Comparison of ENCODE assay signal across 13 mouse cellular contexts in genomic region chr2:105683771-105684410, GRCm38 (mm10). TPM values are rescaled to one million over a fixed set of nuclear protein-coding genes. Genes with fewer than 3 reads are reported as not detected.
DNase-seq lines count a peak whose midpoint lies in the region; ATAC-seq and TF ChIP-seq lines count a peak whose summit lies in the region.
"Had no signal": no experiment of that assay in that cellular context is flagged by ENCODE, and none has a peak within 500 bp of the region (broad histone marks: within the 10 kb centered on the region; RNA-seq: fewer than 3 reads in every experiment).

No protein-coding gene starts in this region.

- 10% methylated on average over 22 of the region's 22 CpGs for WGBS in cerebellum, adult 2 months
- WGBS in forebrain, embryonic 11.5 days, result 9% methylated on average over 22 of the region's 22 CpGs
- WGBS in hindbrain, embryonic 16.5 days, result 19% methylated on average over 22 of the region's 22 CpGs

- H3K4me2 ChIP-seq in forebrain, embryonic 11.5 days (ENCODE audit: low read depth, low read length, severe bottlenecking), result peak overlapping the region; percentile 93
- peak overlapping the region; percentile 38 for H3K4me2 ChIP-seq in hindbrain, embryonic 16.5 days (ENCODE audit: low read length)
- H3K4me2 ChIP-seq: embryonic facial prominence, embryonic 13.5 days had no signal

- H3K27ac ChIP-seq in cerebellum, adult 2 months (ENCODE audit: insufficient read depth, low read length), result peak overlapping the region; percentile 98
- H3K27ac ChIP-seq in forebrain, embryonic 11.5 days (ENCODE audit: low read depth, low read length), result no peak overlapping the region
- H3K27ac ChIP-seq in hindbrain, embryonic 16.5 days (ENCODE audit: low read depth, low read length), result 0 out of 2 replicates have a peak overlapping the region, but pooled peaks have one; percentile 23
- H3K27ac ChIP-seq: embryonic facial prominence, embryonic 13.5 days had no signal

- no peaks in the 10 kb centered on the region for H3K9me3 ChIP-seq in forebrain, embryonic 11.5 days (ENCODE audit: control insufficient read depth, low read length)
- H3K9me3 ChIP-seq in hindbrain, embryonic 16.5 days (ENCODE audit: control insufficient read depth, low read length), result no peaks in the 10 kb centered on the region
- H3K9me3 ChIP-seq: embryonic facial prominence, embryonic 13.5 days had no signal

- peak overlapping the region; percentile 25 for H3K9ac ChIP-seq in forebrain, embryonic 11.5 days (ENCODE audit: low read length)
- 0 out of 2 replicates have a peak overlapping the region, but pooled peaks have one; percentile 27 for H3K9ac ChIP-seq in hindbrain, embryonic 16.5 days (ENCODE audit: low read depth, low read length)
- H3K9ac ChIP-seq: embryonic facial prominence, embryonic 13.5 days had no signal

- peak overlapping the region; percentile 64 for H3K4me3 ChIP-seq in cerebellum, adult 2 months (replicated peaks; ENCODE audit: insufficient read depth, low read depth, low read length)
- peak overlapping the region; percentile 20 for H3K4me3 ChIP-seq in forebrain, embryonic 11.5 days (ENCODE audit: low read depth, low read length)
- peak overlapping the region; percentile 18; the same call in 1 of the 2 replicates for H3K4me3 ChIP-seq in hindbrain, embryonic 16.5 days (ENCODE audit: low read length)
- H3K4me3 ChIP-seq: embryonic facial prominence, embryonic 13.5 days had no signal

- no peaks in the 10 kb centered on the region for H3K27me3 ChIP-seq in cerebellum, adult 2 months (ENCODE audit: control insufficient read depth, insufficient read depth, low read length)
- peaks cover 18% of the 10 kb centered on the region for H3K27me3 ChIP-seq in forebrain, embryonic 11.5 days (ENCODE audit: control insufficient read depth, insufficient read depth, low read length)
- H3K27me3 ChIP-seq in hindbrain, embryonic 16.5 days (replicated peaks; ENCODE audit: control insufficient read depth, insufficient read depth, low read length), result peaks cover 39% of the 10 kb centered on the region

- TF ChIP-seq CTCF in cerebellum, adult 2 months (IDR thresholded peaks at IDR 0.05; ENCODE audit: borderline replicate concordance, insufficient read depth, low read depth, low read length), result no peak

- H3K36me3 ChIP-seq in forebrain, embryonic 11.5 days (ENCODE audit: control insufficient read depth, insufficient read depth, low read length), result peaks cover 4% of the 10 kb centered on the region
- no peaks in the 10 kb centered on the region for H3K36me3 ChIP-seq in hindbrain, embryonic 16.5 days (ENCODE audit: control insufficient read depth, insufficient read depth, low read length)
- H3K36me3 ChIP-seq: embryonic facial prominence, embryonic 13.5 days had no signal

- DNase-seq in cerebellum, adult 2 months, result peak; percentile 76 to 79
- no peak for DNase-seq in cerebellum, adult 8-10 months
- DNase-seq in R1 (ENCODE audit: low read depth, low spot score), result peak; percentile 44
- peak; percentile 16 for DNase-seq in forebrain, embryonic 11.5 days (ENCODE audit: low spot score)
- DNase-seq in adrenal gland, postnatal 14 days, result no peak
- DNase-seq in urinary bladder, postnatal 25 days (ENCODE audit: low spot score), result no peak
- DNase-seq: kidney, postnatal 14 days had no signal

- ATAC-seq in forebrain, embryonic 11.5 days (replicated peaks; ENCODE audit: low FRiP score), result no peak
- no peak for ATAC-seq in hindbrain, embryonic 16.5 days
- no peak for ATAC-seq in CD4-positive, CD25-positive, alpha-beta regulatory T cell, adult 4 months

- peaks cover 4% of the 10 kb centered on the region; the same call in 1 of the 2 replicates for H3K4me1 ChIP-seq in cerebellum, adult 2 months (ENCODE audit: control insufficient read depth, insufficient read depth, low read length)
- H3K4me1 ChIP-seq in forebrain, embryonic 11.5 days (replicated peaks; ENCODE audit: control insufficient read depth, insufficient read depth, low read length), result peaks cover 37% of the 10 kb centered on the region
- H3K4me1 ChIP-seq in hindbrain, embryonic 16.5 days (ENCODE audit: control insufficient read depth, insufficient read depth, low read depth, low read length), result peaks cover 7% of the 10 kb centered on the region; the same call in 1 of the 2 replicates

- TF ChIP-seq POLR2A in cerebellum, adult 2 months (IDR thresholded peaks at IDR 0.05; ENCODE audit: borderline replicate concordance, insufficient read depth, low read length), result no peak

RNA-seq across cellular contexts. Expression of gene Pax6, which starts 15.2 kb away (rescaled TPM):
- 84.5 and 103 TPM in 2 replicates for polyA plus RNA-seq in cerebellum, adult 2 months (2012; rRNA removed)
- polyA plus RNA-seq in forebrain, embryonic 11.5 days (2014; fragmentation: Nextera tagmentation; extraction: Ambion mirVana), result 97.2 and 103 TPM in 2 replicates
- 40.7 and 43.8 TPM in 2 replicates for polyA plus RNA-seq in hindbrain, embryonic 16.5 days (2015; fragmentation: Nextera tagmentation; extraction: Ambion mirVana)
- polyA plus RNA-seq in CD4-positive, CD25-positive, alpha-beta regulatory T cell, adult 4 months (2017; shearing (Covaris generic)), result 1 to 10 TPM in 1 of 2 experiments, not detected in 1; 1.3 TPM
- 0.83 TPM in 1 of 2 replicates, not detected in the other for total RNA-seq in adrenal gland, postnatal 14 days (2021)
- total RNA-seq: heart, adult 8-10 months; hematopoietic stem cell, adult 5-6 weeks; megakaryocyte, adult 5-6 weeks had no signal

Comparison
In these comparisons a context has a peak if more than half of its experiments do, and no peak if none do; other contexts are left out.
1. DNase-seq: peak in cerebellum, adult 2 months (2 of 2), R1 (single experiment) and forebrain, embryonic 11.5 days (single experiment); none in cerebellum, adult 8-10 months (single experiment), adrenal gland, postnatal 14 days (single experiment) and urinary bladder, postnatal 25 days (single experiment).
2. RNA of gene Pax6, which starts 15.2 kb away (polyA plus RNA-seq): 97.2 to 103 TPM in forebrain, embryonic 11.5 days, 84.5 to 103 TPM in cerebellum, adult 2 months and 40.7 to 43.8 TPM in hindbrain, embryonic 16.5 days; 1.3 TPM in CD4-positive, CD25-positive, alpha-beta regulatory T cell, adult 4 months; every median in the first group is over 10 times any median in the second.
3. Peak in every context shown above with its lines, with median percentiles within 50 percentile points of each other: H3K4me3 ChIP-seq.